Mouse (Mus musculus) erythroblast, embryonic 14.5 days (primary cell): ENCODE data around the gene Mfsd2a.

Experiments
- GATA1 ChIP-seq: IDR thresholded peaks from 2 replicates; pipeline ENCODE4 v1.6.1; 2012; ENCODE audit warnings: low read length, inconsistent platforms, mixed read lengths
- TAL1 ChIP-seq: IDR thresholded peaks from 3 replicates; pipeline ENCODE4 v1.6.1; 2012; ENCODE audit warnings: low read length, inconsistent platforms, mixed read lengths

- TF ChIP-seq TAL1 (no peak), GATA1 (no peak)
These were observed at the start of gene Mfsd2a for GRCm38 (mm10) chr4:122961100-122961567.
